Mouse (Mus musculus) myocyte (in vitro differentiated cells): ENCODE data around the gene Dpp6.

Experiments used
- CEBPB ChIP-seq: IDR thresholded peaks from 2 replicates; pipeline ENCODE4 v1.6.1; 2011; ENCODE audit warnings: mild to moderate bottlenecking, moderate library complexity; ENCODE audit not compliant: poor library complexity, insufficient read depth, severe bottlenecking
- MAX ChIP-seq: IDR thresholded peaks from one replicate; pipeline ENCODE4 v1.6.1; 2011; ENCODE audit warnings: low read depth, mild to moderate bottlenecking, control low read depth
- POLR2A ChIP-seq: IDR thresholded peaks from one replicate; pipeline ENCODE4 v1.6.1; 2011; ENCODE audit warnings: low read depth, mild to moderate bottlenecking, control low read depth, moderate library complexity; ENCODE audit not compliant: insufficient read length

GRCm38 (mm10) chr5:27304115-27304514 lies 487.1 kb downstream of the Dpp6 start:
- TF ChIP-seq POLR2A (no peak), CEBPB (no peak), MAX (no peak)
